Comparison of ENCODE assay signal across 32 mouse cellular contexts in genomic region chr1:51126425-51126765, GRCm38 (mm10).
DNase-seq lines count a peak whose midpoint lies in the region; ATAC-seq lines count a peak whose summit lies in the region.
"Had no signal": no experiment of that assay in that cellular context is flagged by ENCODE, and none has a peak within 500 bp of the region (broad histone marks: within the 10 kb centered on the region; RNA-seq: fewer than 3 reads in every experiment).

No protein-coding gene starts in this region.

- ATAC-seq in forebrain, embryonic 15.5 days (replicated peaks), result peak; percentile 60
- ATAC-seq: intestine, embryonic 15.5 days; midbrain, embryonic 13.5 days had no signal

- H3K4me3 ChIP-seq in forebrain, embryonic 15.5 days, result no peak overlapping the region
- H3K4me3 ChIP-seq: embryonic facial prominence, embryonic 12.5 days; heart, embryonic 10.5 days; heart, embryonic 15.5 days; hindbrain, embryonic 12.5 days; intestine, embryonic 15.5 days; limb, embryonic 10.5 days; limb, embryonic 15.5 days; liver, embryonic 13.5 days; midbrain, embryonic 13.5 days had no signal

- WGBS in forebrain, embryonic 15.5 days, result 32% methylated on average over 5 of the region's 5 CpGs

- no peak overlapping the region for H3K9ac ChIP-seq in forebrain, embryonic 15.5 days (replicated peaks)
- H3K9ac ChIP-seq: embryonic facial prominence, embryonic 12.5 days; heart, embryonic 15.5 days; hindbrain, embryonic 12.5 days; intestine, embryonic 15.5 days; limb, embryonic 15.5 days; liver, embryonic 13.5 days; midbrain, embryonic 13.5 days had no signal

- intact Hi-C loops in left cerebral cortex, postnatal 4 days (cut with DNase I), result no loop called here

- peaks cover 16% of the 10 kb centered on the region for H3K4me1 ChIP-seq in forebrain, embryonic 15.5 days
- H3K4me1 ChIP-seq: embryonic facial prominence, embryonic 12.5 days; heart, embryonic 10.5 days; heart, embryonic 15.5 days; hindbrain, embryonic 12.5 days; intestine, embryonic 15.5 days; limb, embryonic 15.5 days; liver, embryonic 13.5 days had no signal

- no peaks in the 10 kb centered on the region for H3K9me3 ChIP-seq in forebrain, embryonic 15.5 days
- H3K9me3 ChIP-seq: embryonic facial prominence, embryonic 12.5 days; heart, embryonic 10.5 days; heart, embryonic 15.5 days; hindbrain, embryonic 12.5 days; intestine, embryonic 15.5 days; limb, embryonic 10.5 days; limb, embryonic 15.5 days; liver, embryonic 13.5 days; midbrain, embryonic 13.5 days had no signal

- no peak overlapping the region for H3K4me2 ChIP-seq in forebrain, embryonic 15.5 days (replicated peaks)
- H3K4me2 ChIP-seq: embryonic facial prominence, embryonic 12.5 days; heart, embryonic 15.5 days; hindbrain, embryonic 12.5 days; intestine, embryonic 15.5 days; limb, embryonic 15.5 days; liver, embryonic 13.5 days; midbrain, embryonic 13.5 days had no signal

- H3K27ac ChIP-seq in forebrain, embryonic 15.5 days (replicated peaks), result no peak overlapping the region; the same call in 1 of the 2 replicates
- H3K27ac ChIP-seq: embryonic facial prominence, embryonic 12.5 days; heart, embryonic 10.5 days; heart, embryonic 15.5 days; hindbrain, embryonic 12.5 days; hindbrain, postnatal 0 days; intestine, embryonic 15.5 days; kidney, postnatal 0 days; limb, embryonic 10.5 days; limb, embryonic 15.5 days; liver, embryonic 13.5 days; macrophage had no signal

- H3K36me3 ChIP-seq in forebrain, embryonic 15.5 days, result no peaks in the 10 kb centered on the region
- H3K36me3 ChIP-seq: embryonic facial prominence, embryonic 12.5 days; heart, embryonic 10.5 days; heart, embryonic 15.5 days; hindbrain, embryonic 12.5 days; intestine, embryonic 15.5 days; limb, embryonic 10.5 days; limb, embryonic 15.5 days; liver, embryonic 13.5 days; midbrain, embryonic 13.5 days had no signal

- DNase-seq in heart, adult 11 months, result peak; percentile 48
- no peak for DNase-seq in heart, postnatal 4 days
- peak; percentile 91 for DNase-seq in Muller cell, postnatal 12 days (ENCODE audit: inconsistent ontology term)
- no peak for DNase-seq in frontal cortex, postnatal 25 days (ENCODE audit: low spot score in 2 of 2)
- DNase-seq in left cerebral cortex, postnatal 4 days, result no peak
- DNase-seq in left cerebral cortex, adult 11 months (ENCODE audit: low spot score), result no peak
- DNase-seq: adrenal gland, postnatal 10 days; B cell, adult 2 months; cerebellum, adult 11 months; cerebellum, adult 9-10 months; cerebellum, postnatal 36 days; embryo, embryonic 11 days; gastrocnemius, postnatal 14 days; kidney, adult 8-10 months; kidney, postnatal 4 days; liver, embryonic 13.5 days; lung, adult 2 months; lung, postnatal 10 days; spleen, adult 18-20 months; thymus, postnatal 25 days had no signal

- H3K27me3 ChIP-seq in forebrain, embryonic 15.5 days, result no peaks in the 10 kb centered on the region
- H3K27me3 ChIP-seq: embryonic facial prominence, embryonic 12.5 days; heart, embryonic 15.5 days; hindbrain, embryonic 12.5 days; intestine, embryonic 15.5 days; limb, embryonic 15.5 days; liver, embryonic 13.5 days; midbrain, embryonic 13.5 days had no signal

Comparison
In these comparisons a context has a peak if more than half of its experiments do, and no peak if none do; other contexts are left out.
1. DNase-seq: peak in heart, adult 11 months (single experiment) and Muller cell, postnatal 12 days (single experiment); none in heart, postnatal 4 days (single experiment), frontal cortex, postnatal 25 days (0 of 2), left cerebral cortex, postnatal 4 days (single experiment) and left cerebral cortex, adult 11 months (single experiment).